In genomic region chr7:132572738-132573137, GRCm38 (mm10) we compare ENCODE assay signal across 14 mouse cellular contexts. TPM values are rescaled to one million over a fixed set of nuclear protein-coding genes. Genes with fewer than 3 reads are reported as not detected.
A peak's percentile ranks its signal among the peaks of the same experiment; 100 is the strongest.
DNase-seq lines count a peak whose midpoint lies in the region; ATAC-seq lines count a peak whose summit lies in the region.
"Had no signal": no experiment of that assay in that cellular context is flagged by ENCODE, and none has a peak within 500 bp of the region (broad histone marks: within the 10 kb centered on the region; RNA-seq: fewer than 3 reads in every experiment).

No protein-coding gene starts in this region.

- H3K4me2 ChIP-seq in heart, embryonic 12.5 days, result no peak overlapping the region
- H3K4me2 ChIP-seq in intestine, embryonic 15.5 days (replicated peaks), result peak overlapping the region; percentile 48

- H3K4me1 ChIP-seq in heart, embryonic 12.5 days (replicated peaks), result peaks cover 44% of the 10 kb centered on the region
- H3K4me1 ChIP-seq in forebrain, embryonic 10.5 days, result peaks cover 42% of the 10 kb centered on the region
- H3K4me1 ChIP-seq in intestine, embryonic 15.5 days (replicated peaks), result peaks cover 22% of the 10 kb centered on the region

- 63% methylated on average over 3 of the region's 3 CpGs for WGBS in heart, embryonic 12.5 days
- WGBS in forebrain, embryonic 10.5 days, result 83% methylated on average over 3 of the region's 3 CpGs
- 64% methylated on average over 3 of the region's 3 CpGs for WGBS in intestine, embryonic 15.5 days

- H3K9ac ChIP-seq in heart, embryonic 12.5 days, result no peak overlapping the region
- peak overlapping the region; percentile 24; the same call in 1 of the 2 replicates for H3K9ac ChIP-seq in intestine, embryonic 15.5 days

- H3K27ac ChIP-seq in heart, embryonic 12.5 days (ENCODE audit: poor library complexity, severe bottlenecking), result 0 out of 2 replicates have a peak overlapping the region, but pooled peaks have one; percentile 18
- peak overlapping the region; percentile 53; the same call in 1 of the 2 replicates for H3K27ac ChIP-seq in forebrain, embryonic 10.5 days
- H3K27ac ChIP-seq in intestine, embryonic 15.5 days, result no peak overlapping the region

- peaks cover 20% of the 10 kb centered on the region for H3K36me3 ChIP-seq in heart, embryonic 12.5 days
- peaks cover 24% of the 10 kb centered on the region for H3K36me3 ChIP-seq in forebrain, embryonic 10.5 days (replicated peaks)
- H3K36me3 ChIP-seq in intestine, embryonic 15.5 days, result no peaks in the 10 kb centered on the region

- DNase-seq in heart, adult 9 months (ENCODE audit: low spot score in 2 of 2), result no peak
- peak; percentile 8 for DNase-seq in 416B (ENCODE audit: low read depth)
- no peak for DNase-seq in forebrain, embryonic 10.5 days (ENCODE audit: extremely low spot score, low spot score)
- DNase-seq in c-Kit-positive CD71-positive TER-119-positive erythroid progenitor cells, embryonic 14.5 days (ENCODE audit: low spot score), result no peak
- no peak for DNase-seq in retina, embryonic 14.5 days (ENCODE audit: low spot score)
- no peak for DNase-seq in gastrocnemius, adult 18-20 months (ENCODE audit: low spot score)
- DNase-seq: cerebellum, adult 18-20 months; kidney, adult 18-20 months; thymus, adult 18-20 months had no signal

- no peak for ATAC-seq in heart, embryonic 12.5 days (ENCODE audit: insufficient number of reproducible peaks, low FRiP score)
- ATAC-seq in intestine, embryonic 15.5 days, result no peak
- ATAC-seq: activated CD4-positive, CD25-positive, alpha-beta regulatory T cell, adult 4 months had no signal

- H3K9me3 ChIP-seq in heart, embryonic 12.5 days (replicated peaks), result no peaks in the 10 kb centered on the region
- H3K9me3 ChIP-seq in forebrain, embryonic 10.5 days, result no peaks in the 10 kb centered on the region
- no peaks in the 10 kb centered on the region for H3K9me3 ChIP-seq in intestine, embryonic 15.5 days

- H3K4me3 ChIP-seq in heart, embryonic 12.5 days, result no peak overlapping the region
- H3K4me3 ChIP-seq in forebrain, embryonic 10.5 days, result no peak overlapping the region
- H3K4me3 ChIP-seq in intestine, embryonic 15.5 days (replicated peaks), result peak overlapping the region; percentile 79

- no peaks in the 10 kb centered on the region for H3K27me3 ChIP-seq in heart, embryonic 12.5 days (replicated peaks)
- H3K27me3 ChIP-seq in forebrain, embryonic 10.5 days (ENCODE audit: poor library complexity, severe bottlenecking), result peaks cover 13% of the 10 kb centered on the region
- no peaks in the 10 kb centered on the region for H3K27me3 ChIP-seq in intestine, embryonic 15.5 days (replicated peaks)

RNA-seq across cellular contexts. Expression of gene Oat, which starts 3.5 kb away (rescaled TPM):
- polyA plus RNA-seq in heart, embryonic 12.5 days (2016; fragmentation: Nextera tagmentation; extraction: Ambion mirVana), result 161 and 163 TPM in 2 replicates
- 126 and 129 TPM in 2 replicates for polyA plus RNA-seq in forebrain, embryonic 10.5 days (2016; fragmentation: Nextera tagmentation; extraction: Ambion mirVana)
- polyA plus RNA-seq in intestine, embryonic 15.5 days (2015; fragmentation: Nextera tagmentation; extraction: Ambion mirVana), result 1,488 and 1,505 TPM in 2 replicates
- 100 to 1,000 TPM; 150 to 177 TPM for total RNA-seq in gastrocnemius, adult 18-20 months (2021)

RNA-seq across cellular contexts. Expression of gene Nkx1-2, which starts 26.7 kb away (rescaled TPM):
- polyA plus RNA-seq in heart, embryonic 12.5 days (2016; fragmentation: Nextera tagmentation; extraction: Ambion mirVana), result not detected in 2 replicates
- polyA plus RNA-seq in forebrain, embryonic 10.5 days (2016; fragmentation: Nextera tagmentation; extraction: Ambion mirVana), result 0.09 and 0.15 TPM in 2 replicates
- polyA plus RNA-seq in intestine, embryonic 15.5 days (2015; fragmentation: Nextera tagmentation; extraction: Ambion mirVana), result 0.75 and 0.82 TPM in 2 replicates
- total RNA-seq in gastrocnemius, adult 18-20 months (2021), result not detected
- total RNA-seq: left cerebral cortex, postnatal 25 days; monocyte, adult 5-6 weeks had no signal
- polyA plus RNA-seq: activated CD4-positive, CD25-positive, alpha-beta regulatory T cell, adult 4 months had no signal

RNA-seq across cellular contexts. Expression of gene Lhpp, which starts 37.7 kb away (rescaled TPM):
- 23.5 and 23.6 TPM in 2 replicates for polyA plus RNA-seq in heart, embryonic 12.5 days (2016; fragmentation: Nextera tagmentation; extraction: Ambion mirVana)
- polyA plus RNA-seq in forebrain, embryonic 10.5 days (2016; fragmentation: Nextera tagmentation; extraction: Ambion mirVana), result 17.3 and 17.4 TPM in 2 replicates
- 40.4 and 41.5 TPM in 2 replicates for polyA plus RNA-seq in intestine, embryonic 15.5 days (2015; fragmentation: Nextera tagmentation; extraction: Ambion mirVana)
- total RNA-seq in gastrocnemius, adult 18-20 months (2021), result 10 to 100 TPM; 11.6 to 17.7 TPM
